Mouse (Mus musculus): Measurements from ENCODE around the gene Bgn. TPM values are rescaled to one million over a fixed set of nuclear protein-coding genes. Genes with fewer than 3 reads are reported as not detected.

The Bgn gene
- polyA plus RNA-seq, 1 experiment = 77.7 TPM

DNA sequence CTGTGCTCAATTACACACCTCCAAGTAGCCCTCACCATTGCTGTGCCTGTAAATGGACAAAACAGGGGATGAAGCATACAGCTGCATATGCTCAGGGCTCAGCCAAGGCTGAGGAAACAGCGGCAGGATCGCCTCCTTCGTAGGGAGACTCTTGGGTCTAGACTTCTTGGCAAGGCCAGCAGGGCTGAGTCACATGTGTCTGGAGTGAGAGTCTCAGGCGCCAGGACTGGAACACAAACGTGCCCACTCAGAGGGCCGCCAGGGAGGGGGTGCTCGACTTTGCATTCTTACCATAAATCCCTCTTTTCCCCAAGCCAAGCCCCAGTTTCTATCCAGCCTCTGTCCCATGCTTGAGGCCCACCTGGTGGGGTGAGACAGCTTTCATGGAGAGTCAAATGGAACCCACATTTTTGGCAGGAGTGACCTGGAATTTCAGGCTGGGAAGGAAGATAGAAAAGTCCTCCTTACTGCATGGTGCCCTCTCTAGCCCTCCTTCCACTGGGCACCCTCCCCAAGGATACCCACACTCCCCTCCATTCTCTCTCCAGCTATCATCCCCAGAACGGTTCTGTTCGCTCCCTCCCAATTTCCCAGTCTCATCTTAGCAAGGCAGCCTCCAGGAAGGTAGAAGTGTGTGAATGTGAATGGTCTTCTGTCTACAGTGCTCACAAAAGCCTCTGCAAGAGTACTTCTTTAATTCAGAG lies 17.8 kb upstream of the Bgn start:
- Histone ChIP-seq H3K27me3 (ENCODE audit: control insufficient read depth, insufficient read depth, low read length, poor library complexity, severe bottlenecking) (no peaks in the 10 kb centered on the region), H3K9me3 (replicated peaks; ENCODE audit: control insufficient read depth, insufficient read depth, low read length, poor library complexity, severe bottlenecking) (no peaks in the 10 kb centered on the region), H3K36me3 (ENCODE audit: control insufficient read depth, insufficient read depth, low read length, poor library complexity, severe bottlenecking) (no peaks in the 10 kb centered on the region), H3K27ac (ENCODE audit: insufficient read depth, low read length) (no peak overlapping the region), H3K9ac (ENCODE audit: low read depth, poor library complexity, severe bottlenecking) (no peak overlapping the region), H3K4me3 (ENCODE audit: low read depth, low read length) (no peak overlapping the region), H3K4me1 (ENCODE audit: control insufficient read depth, insufficient read depth, low read length) (no peaks in the 10 kb centered on the region)
- TF ChIP-seq POLR2A (IDR thresholded peaks at IDR 0.05; ENCODE audit: insufficient read depth, low read length) (no peak), EP300 (IDR thresholded peaks at IDR 0.05; ENCODE audit: insufficient read depth, low read depth, low read length) (no peak), CTCF (IDR thresholded peaks at IDR 0.05; ENCODE audit: low read depth, low read length) (no peak)

DNA sequence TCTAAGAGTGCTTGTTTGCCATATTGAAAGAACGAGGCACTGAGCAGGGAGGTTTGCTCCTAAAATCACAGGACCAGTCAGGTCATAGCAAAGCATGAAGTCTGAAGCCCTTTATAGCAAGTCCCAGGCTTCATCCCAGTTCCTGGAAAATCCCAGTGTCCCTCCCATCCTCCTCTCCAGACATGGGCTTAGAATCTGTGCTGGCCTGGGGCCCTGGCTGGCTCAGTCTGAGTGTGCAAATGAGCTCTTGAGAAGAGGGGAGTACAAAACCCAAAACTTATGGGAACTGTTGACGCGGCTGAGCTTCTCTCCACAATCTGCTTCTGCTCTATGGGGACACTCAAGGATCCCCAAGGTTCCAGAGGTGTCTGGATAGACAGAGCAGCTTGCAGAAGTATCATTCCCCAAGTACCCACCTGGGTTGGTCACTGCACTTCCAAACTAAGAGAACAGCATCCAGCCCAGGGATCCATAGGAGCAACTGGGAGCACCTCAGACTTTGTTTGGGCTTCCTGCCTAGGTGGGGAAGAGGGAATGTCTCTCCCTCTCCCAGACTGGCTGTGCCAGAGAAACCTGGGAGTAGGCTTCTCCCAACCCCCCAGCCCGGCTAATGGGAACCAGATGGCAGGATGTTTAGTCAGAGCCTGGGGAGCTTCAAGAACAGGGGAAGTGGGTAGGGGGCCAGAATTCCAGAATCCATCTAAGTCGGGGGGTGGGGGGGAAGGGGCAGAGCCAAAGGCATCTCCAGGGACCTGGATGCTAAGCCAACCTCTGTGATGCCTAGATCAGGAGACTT lies 15.8 kb upstream of the Bgn start:
- TF ChIP-seq POLR2A (IDR thresholded peaks at IDR 0.05; ENCODE audit: insufficient read depth, low read length) (no peak), CTCF (IDR thresholded peaks at IDR 0.05; ENCODE audit: low read depth, low read length) (no peak), EP300 (IDR thresholded peaks at IDR 0.05; ENCODE audit: insufficient read depth, low read depth, low read length) (no peak)
- Histone ChIP-seq H3K4me1 (ENCODE audit: control insufficient read depth, insufficient read depth, low read length) (no peaks in the 10 kb centered on the region), H3K27ac (ENCODE audit: insufficient read depth, low read length) (no peak overlapping the region), H3K9me3 (replicated peaks; ENCODE audit: control insufficient read depth, insufficient read depth, low read length, poor library complexity, severe bottlenecking) (no peaks in the 10 kb centered on the region), H3K4me3 (ENCODE audit: low read depth, low read length) (no peak overlapping the region), H3K36me3 (ENCODE audit: control insufficient read depth, insufficient read depth, low read length, poor library complexity, severe bottlenecking) (no peaks in the 10 kb centered on the region), H3K27me3 (ENCODE audit: control insufficient read depth, insufficient read depth, low read length, poor library complexity, severe bottlenecking) (no peaks in the 10 kb centered on the region), H3K9ac (ENCODE audit: low read depth, poor library complexity, severe bottlenecking) (no peak overlapping the region)

DNA sequence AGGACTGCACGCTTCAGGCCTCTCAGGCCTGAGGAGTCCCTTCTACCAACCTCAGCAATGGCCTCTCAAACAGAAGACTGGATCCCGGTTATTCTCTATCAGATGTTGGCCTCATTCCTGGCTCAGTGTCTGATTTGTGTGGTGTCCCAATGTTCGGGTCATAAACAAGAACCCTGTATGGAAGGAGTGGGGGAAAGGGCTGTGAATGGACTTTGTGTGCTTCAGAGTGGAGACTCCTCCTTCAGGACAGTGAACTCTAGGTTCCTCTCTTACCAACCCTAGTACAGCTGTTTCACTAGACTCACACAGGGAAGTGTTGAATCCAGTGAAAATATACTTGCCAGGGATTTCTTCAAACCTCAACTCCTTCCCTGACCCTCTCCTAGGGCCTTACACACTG lies 15.1 kb upstream of the Bgn start:
- no peak for TF ChIP-seq EP300 (IDR thresholded peaks at IDR 0.05; ENCODE audit: insufficient read depth, low read depth, low read length)
- no peak for TF ChIP-seq CTCF (IDR thresholded peaks at IDR 0.05; ENCODE audit: low read depth, low read length)
- TF ChIP-seq POLR2A (IDR thresholded peaks at IDR 0.05; ENCODE audit: insufficient read depth, low read length) = no peak
- Histone ChIP-seq H3K4me1 (ENCODE audit: control insufficient read depth, insufficient read depth, low read length) (no peaks in the 10 kb centered on the region), H3K27me3 (ENCODE audit: control insufficient read depth, insufficient read depth, low read length, poor library complexity, severe bottlenecking) (no peaks in the 10 kb centered on the region), H3K36me3 (ENCODE audit: control insufficient read depth, insufficient read depth, low read length, poor library complexity, severe bottlenecking) (no peaks in the 10 kb centered on the region), H3K9me3 (replicated peaks; ENCODE audit: control insufficient read depth, insufficient read depth, low read length, poor library complexity, severe bottlenecking) (no peaks in the 10 kb centered on the region), H3K4me3 (ENCODE audit: low read depth, low read length) (no peak overlapping the region), H3K9ac (ENCODE audit: low read depth, poor library complexity, severe bottlenecking) (no peak overlapping the region), H3K27ac (ENCODE audit: insufficient read depth, low read length) (no peak overlapping the region)

DNA sequence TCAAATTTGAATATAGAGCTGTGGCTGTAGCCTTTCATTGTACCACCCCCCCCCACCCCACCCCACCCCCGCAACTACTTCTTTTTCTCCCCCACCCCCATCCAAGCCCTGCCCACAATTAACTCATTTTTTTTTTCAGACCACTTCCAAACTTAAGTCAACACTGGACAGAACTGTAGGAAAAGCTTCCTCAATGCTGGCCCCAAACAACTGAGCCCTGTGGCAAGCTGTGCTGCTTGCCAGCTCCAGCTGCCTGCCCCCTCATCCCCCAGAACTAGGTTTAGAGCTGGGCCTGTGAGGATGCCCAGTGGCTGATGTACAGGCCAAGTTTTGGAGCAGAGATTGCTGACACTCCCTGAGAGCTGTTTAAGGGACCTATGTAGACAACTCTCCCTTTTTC lies 14.7 kb upstream of the Bgn start:
- Histone ChIP-seq H3K9ac (ENCODE audit: low read depth, poor library complexity, severe bottlenecking) (no peak overlapping the region), H3K4me3 (ENCODE audit: low read depth, low read length) (no peak overlapping the region), H3K9me3 (replicated peaks; ENCODE audit: control insufficient read depth, insufficient read depth, low read length, poor library complexity, severe bottlenecking) (no peaks in the 10 kb centered on the region), H3K4me1 (ENCODE audit: control insufficient read depth, insufficient read depth, low read length) (no peaks in the 10 kb centered on the region), H3K36me3 (ENCODE audit: control insufficient read depth, insufficient read depth, low read length, poor library complexity, severe bottlenecking) (no peaks in the 10 kb centered on the region), H3K27ac (ENCODE audit: insufficient read depth, low read length) (no peak overlapping the region), H3K27me3 (ENCODE audit: control insufficient read depth, insufficient read depth, low read length, poor library complexity, severe bottlenecking) (no peaks in the 10 kb centered on the region)
- TF ChIP-seq CTCF (IDR thresholded peaks at IDR 0.05; ENCODE audit: low read depth, low read length) (no peak), EP300 (IDR thresholded peaks at IDR 0.05; ENCODE audit: insufficient read depth, low read depth, low read length) (no peak), POLR2A (IDR thresholded peaks at IDR 0.05; ENCODE audit: insufficient read depth, low read length) (no peak)

DNA sequence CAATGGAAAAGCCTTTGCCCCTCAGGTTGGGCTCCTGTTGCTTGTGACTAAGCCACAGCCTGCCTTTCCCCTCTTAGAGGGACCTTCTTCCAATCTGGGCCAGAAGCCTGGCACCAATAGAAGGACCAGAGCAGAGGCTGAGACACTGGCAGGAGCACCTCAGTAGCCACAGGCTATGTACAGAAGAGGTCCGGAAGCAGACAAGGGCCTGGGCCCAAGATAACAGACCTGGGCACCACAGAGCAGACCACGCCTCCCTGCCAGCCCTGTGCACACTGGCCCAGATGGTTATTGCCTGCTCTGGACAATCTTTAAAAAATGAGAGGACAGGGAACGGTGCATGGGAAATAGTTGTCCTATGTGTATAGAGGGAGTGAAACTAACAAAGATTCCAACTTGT lies 11.6 kb upstream of the Bgn start:
- no peaks in the 10 kb centered on the region for H3K27me3 ChIP-seq (ENCODE audit: control insufficient read depth, insufficient read depth, low read length, poor library complexity, severe bottlenecking)

More for the DNA sequence above, 11.6 kb upstream of the Bgn start:
- no peak overlapping the region for H3K9ac ChIP-seq (ENCODE audit: low read depth, poor library complexity, severe bottlenecking)
- H3K4me3 ChIP-seq (ENCODE audit: low read depth, low read length) = no peak overlapping the region
- H3K27ac ChIP-seq (ENCODE audit: insufficient read depth, low read length) = no peak overlapping the region
- H3K9me3 ChIP-seq (replicated peaks; ENCODE audit: control insufficient read depth, insufficient read depth, low read length, poor library complexity, severe bottlenecking) = no peaks in the 10 kb centered on the region
- TF ChIP-seq CTCF (IDR thresholded peaks at IDR 0.05; ENCODE audit: low read depth, low read length) (no peak), POLR2A (IDR thresholded peaks at IDR 0.05; ENCODE audit: insufficient read depth, low read length) (no peak), EP300 (IDR thresholded peaks at IDR 0.05; ENCODE audit: insufficient read depth, low read depth, low read length) (no peak)
- no peaks in the 10 kb centered on the region for H3K36me3 ChIP-seq (ENCODE audit: control insufficient read depth, insufficient read depth, low read length, poor library complexity, severe bottlenecking)
- no peaks in the 10 kb centered on the region for H3K4me1 ChIP-seq (ENCODE audit: control insufficient read depth, insufficient read depth, low read length)

Data from ES-Bruce4 (cell line).